Mouse (Mus musculus) liver, embryonic 15.5 days (tissue): Measurements from ENCODE around the gene Nek9. TPM values are rescaled to one million over a fixed set of nuclear protein-coding genes. Genes with fewer than 3 reads are reported as not detected.

Source experiments
- ATAC-seq: fragments of 200-750 bp; cut with Nextera tagmentation; 2 replicates; pipeline ENCODE4 v1.8.0; 2017; ENCODE audit warnings: moderate number of reproducible peaks, mild to moderate bottlenecking, moderate library complexity; ENCODE audit not compliant: insufficient read depth
- H3K27ac ChIP-seq: fragments of 300-500 bp; sonication (generic); replicated peaks from 2 replicates; pipeline ENCODE4 v1.5.1; 2015; ENCODE audit warnings: mild to moderate bottlenecking, inconsistent platforms
- H3K27me3 ChIP-seq: fragments of 300-500 bp; sonication (generic); 2 replicates; pipeline ENCODE4 v1.6.1; 2015; ENCODE audit warnings: mild to moderate bottlenecking, inconsistent platforms
- H3K36me3 ChIP-seq: fragments of 300-500 bp; sonication (generic); replicated peaks from 2 replicates; pipeline ENCODE4 v1.6.1; 2015; ENCODE audit warnings: moderate library complexity, mild to moderate bottlenecking, inconsistent platforms
- H3K4me1 ChIP-seq: fragments of 300-500 bp; sonication (generic); replicated peaks from 2 replicates; pipeline ENCODE4 v1.6.1; 2015; ENCODE audit warnings: inconsistent platforms
- H3K4me2 ChIP-seq: fragments of 300-500 bp; sonication (generic); 2 replicates; pipeline ENCODE4 v1.6.1; 2015; ENCODE audit warnings: moderate library complexity, mild to moderate bottlenecking, inconsistent platforms
- H3K4me3 ChIP-seq: fragments of 300-500 bp; sonication (generic); replicated peaks from 2 replicates; pipeline ENCODE4 v1.5.1; 2015; ENCODE audit warnings: mild to moderate bottlenecking, inconsistent platforms
- H3K9ac ChIP-seq: fragments of 300-500 bp; sonication (generic); 2 replicates; pipeline ENCODE4 v1.6.1; 2015; ENCODE audit warnings: moderate library complexity, mild to moderate bottlenecking, inconsistent platforms
- H3K9me3 ChIP-seq: fragments of 300-500 bp; sonication (generic); replicated peaks from 2 replicates; pipeline ENCODE4 v1.6.1; 2016; ENCODE audit warnings: inconsistent platforms
- WGBS: fragments of 180-500 bp; shearing (Covaris S2); methylation state at CpG from one replicate; pipeline ENCODE4 v1.1.7; 2015; ENCODE audit warnings: mixed read lengths; ENCODE audit not compliant: insufficient replicate concordance; 5-methylcytosine and 5-hydroxymethylcytosine counted together
- polyA plus RNA-seq: library from polyadenylated mRNA; unstranded; fragments of >200 nt; fragmentation: Nextera tagmentation; extraction: Ambion mirVana; gene quantifications from 2 replicates; pipeline ENCODE4 v1.2.1, GENCODE M21; 2015

The Nek9 gene
- polyA plus RNA-seq, 1 experiment from 2014 or later: 5.7 TPM

- Histone ChIP-seq H3K4me1 (peaks cover 36% of the 10 kb centered on the region), H3K9ac (peak overlapping the region; percentile 92), H3K4me2 (peak overlapping the region; percentile 81), H3K9me3 (no peaks in the 10 kb centered on the region), H3K27me3 (no peaks in the 10 kb centered on the region), H3K36me3 (peaks cover 22% of the 10 kb centered on the region), H3K27ac (peak overlapping the region; percentile 91), H3K4me3 (peak overlapping the region; percentile 80)
- under 1% methylated on average over 31 of the region's 31 CpGs for WGBS
- ATAC-seq: peak; percentile 89
Measured at GRCm38 (mm10) chr12:85280105-85280844, 58.9 kb downstream of the Nek9 start.

DNA sequence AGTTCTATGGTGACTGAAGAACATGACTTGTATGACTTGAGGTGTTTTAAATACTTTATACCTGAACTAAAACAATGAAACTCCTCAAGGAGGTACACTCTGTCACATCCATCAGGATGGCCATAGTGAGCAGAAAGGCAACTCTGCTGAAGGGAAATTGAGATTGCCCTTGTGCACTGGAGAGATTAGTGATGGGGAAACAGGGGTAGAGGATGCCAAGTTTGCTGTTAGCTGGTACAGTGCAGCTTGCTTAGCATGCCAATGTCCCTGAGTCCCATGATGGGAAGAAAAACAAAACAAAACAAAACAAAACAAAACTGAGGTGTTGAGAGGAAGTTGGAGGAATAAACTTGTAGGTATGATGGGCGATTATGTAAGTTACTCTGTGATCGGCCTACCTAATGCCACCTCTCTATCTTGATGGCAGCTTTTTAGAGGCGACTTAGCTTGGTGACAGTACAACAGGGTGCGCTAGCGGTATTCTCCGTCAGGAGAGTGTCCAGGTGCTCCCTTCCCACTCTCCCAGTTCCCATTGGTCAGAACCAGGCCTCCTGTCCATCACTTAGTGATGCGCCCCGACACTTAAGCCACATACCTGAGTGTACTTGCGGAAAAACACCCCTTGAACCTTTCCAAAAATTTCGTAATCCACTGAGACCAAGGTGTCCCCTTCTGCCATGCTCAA, 59.6 kb downstream of the Nek9 start:
- Histone ChIP-seq H3K4me2 (peak overlapping the region; percentile 81), H3K4me1 (peaks cover 36% of the 10 kb centered on the region), H3K9me3 (no peaks in the 10 kb centered on the region), H3K27me3 (no peaks in the 10 kb centered on the region), H3K9ac (peak overlapping the region; percentile 92), H3K4me3 (peak overlapping the region; percentile 80), H3K36me3 (peaks cover 29% of the 10 kb centered on the region), H3K27ac (peak overlapping the region; percentile 91)
- WGBS: 2% methylated on average over 10 of the region's 10 CpGs
- ATAC-seq: peak; percentile 56

- peak overlapping the region; percentile 45 for H3K4me3 ChIP-seq
- no peaks in the 10 kb centered on the region for H3K27me3 ChIP-seq
- WGBS: 39% methylated on average over 10 of the region's 10 CpGs
- peaks cover 31% of the 10 kb centered on the region for H3K36me3 ChIP-seq
- H3K27ac ChIP-seq: peak overlapping the region; percentile 74
- no peaks in the 10 kb centered on the region for H3K9me3 ChIP-seq
- H3K4me2 ChIP-seq: peak overlapping the region; percentile 81
- peak; percentile 66 for ATAC-seq
- peaks cover 36% of the 10 kb centered on the region for H3K4me1 ChIP-seq
- H3K9ac ChIP-seq: peak overlapping the region; percentile 31; the same call in 1 of the 2 replicates
Measured at GRCm38 (mm10) chr12:85278919-85279318, 60.2 kb downstream of the Nek9 start.

- no peak overlapping the region for H3K27ac ChIP-seq
- no peak overlapping the region for H3K9ac ChIP-seq
- H3K4me3 ChIP-seq: no peak overlapping the region
- no peak overlapping the region for H3K4me2 ChIP-seq
- peaks cover 45% of the 10 kb centered on the region for H3K4me1 ChIP-seq
- no peaks in the 10 kb centered on the region for H3K9me3 ChIP-seq
- 80% methylated on average over 5 of the region's 5 CpGs for WGBS
- ATAC-seq: no peak
- no peaks in the 10 kb centered on the region for H3K27me3 ChIP-seq
- peaks cover 31% of the 10 kb centered on the region for H3K36me3 ChIP-seq
Measured at GRCm38 (mm10) chr12:85276273-85276672, 62.9 kb downstream of the Nek9 start.

- ATAC-seq: no peak
- Histone ChIP-seq H3K4me2 (no peak overlapping the region), H3K27ac (no peak overlapping the region), H3K27me3 (no peaks in the 10 kb centered on the region), H3K9ac (no peak overlapping the region), H3K4me3 (no peak overlapping the region), H3K9me3 (no peaks in the 10 kb centered on the region), H3K4me1 (peaks cover 40% of the 10 kb centered on the region), H3K36me3 (peaks cover 31% of the 10 kb centered on the region)
- 81% methylated on average over 10 of the region's 10 CpGs for WGBS
Measured at GRCm38 (mm10) chr12:85273508-85273907, 65.7 kb downstream of the Nek9 start.

DNA sequence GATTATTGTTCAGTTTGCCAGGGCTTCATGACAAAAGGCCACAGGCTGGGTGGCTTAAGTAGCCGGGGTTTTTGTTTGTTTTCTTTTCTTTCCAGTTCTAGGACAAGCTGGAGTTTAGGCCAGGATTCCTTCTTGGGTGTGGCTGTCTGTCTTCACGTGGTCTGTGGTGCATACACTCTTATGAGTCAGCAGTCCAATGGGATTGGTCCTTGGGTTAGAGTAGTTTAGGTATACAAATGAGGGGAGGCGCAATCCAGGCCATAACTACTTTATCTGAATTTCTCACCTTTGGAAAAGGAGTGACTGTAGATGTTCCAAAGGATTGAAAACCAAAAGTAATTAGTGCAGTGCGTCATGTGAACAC, 67.3 kb downstream of the Nek9 start:
- 60% methylated on average over 4 of the region's 4 CpGs for WGBS
- peaks cover 18% of the 10 kb centered on the region for H3K36me3 ChIP-seq
- no peak overlapping the region for H3K4me3 ChIP-seq
- H3K4me2 ChIP-seq: no peak overlapping the region
- peaks cover 28% of the 10 kb centered on the region for H3K4me1 ChIP-seq
- no peak overlapping the region; the same call in 1 of the 2 replicates for H3K27ac ChIP-seq
- no peak overlapping the region for H3K9ac ChIP-seq
- H3K27me3 ChIP-seq: no peaks in the 10 kb centered on the region
- no peak; the same call in 1 of the 2 replicates for ATAC-seq
- no peaks in the 10 kb centered on the region for H3K9me3 ChIP-seq

DNA sequence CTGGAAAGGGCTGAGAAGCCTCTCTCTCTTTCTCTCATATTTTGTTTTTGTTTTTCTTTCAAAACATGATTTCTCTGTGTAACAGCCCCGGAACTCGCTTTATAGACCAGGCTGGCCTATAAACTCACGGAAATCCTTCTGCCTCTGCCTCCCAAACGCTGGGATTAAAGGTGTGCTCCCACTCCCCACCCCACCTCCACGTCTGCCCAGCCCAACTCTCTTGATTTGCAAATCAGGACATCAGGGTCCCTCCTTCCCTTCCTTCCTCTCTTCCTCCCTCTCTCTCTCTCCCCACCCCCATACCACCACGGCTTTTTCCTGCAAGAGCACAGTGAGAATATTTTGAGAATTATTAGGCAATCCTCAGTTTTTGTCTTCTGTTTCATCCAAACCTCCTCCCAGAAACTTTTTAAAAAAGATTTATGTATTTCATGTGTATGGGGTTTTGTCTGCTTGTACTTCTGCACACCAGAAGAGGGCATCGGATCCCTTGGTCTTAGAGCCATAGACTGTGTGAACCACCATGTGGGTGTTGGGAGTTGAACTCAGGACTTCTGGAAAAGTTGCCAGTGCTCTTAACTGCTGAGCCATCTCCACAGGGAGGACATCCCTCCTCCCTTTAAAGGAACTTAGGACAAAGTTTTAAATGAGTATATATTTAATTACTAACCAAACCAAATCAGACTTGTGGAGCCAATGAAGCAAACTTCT, 67.9 kb downstream of the Nek9 start:
- ATAC-seq: no peak
- Histone ChIP-seq H3K9me3 (no peaks in the 10 kb centered on the region), H3K27ac (no peak overlapping the region; the same call in 1 of the 2 replicates), H3K4me1 (peaks cover 28% of the 10 kb centered on the region), H3K4me3 (peak overlapping the region; percentile 71; the same call in 1 of the 2 replicates), H3K4me2 (peak overlapping the region; percentile 78), H3K36me3 (peaks cover 18% of the 10 kb centered on the region), H3K9ac (no peak overlapping the region), H3K27me3 (no peaks in the 10 kb centered on the region)
- 58% methylated on average over 7 of the region's 7 CpGs for WGBS

GRCm38 (mm10) chr12:85270319-85270718, 68.8 kb downstream of the Nek9 start, which contains the start of gene Mlh3:
Gene Mlh3, minus strand, starts transcription at chr12:85270599.
- WGBS: under 1% methylated on average over 35 of the region's 35 CpGs
- H3K9ac ChIP-seq: peak within 1 kb of the TSS; percentile 63
- no peaks in the 10 kb centered on the region for H3K9me3 ChIP-seq
- ATAC-seq: peak; percentile 89
- peaks cover 9% of the 10 kb centered on the region for H3K36me3 ChIP-seq
- peak within 1 kb of the TSS; percentile 71 for H3K4me3 ChIP-seq
- peaks cover 28% of the 10 kb centered on the region for H3K4me1 ChIP-seq
- H3K27me3 ChIP-seq: no peaks in the 10 kb centered on the region
- H3K27ac ChIP-seq: peak within 1 kb of the TSS; percentile 65
- peak within 1 kb of the TSS; percentile 78 for H3K4me2 ChIP-seq

GRCm38 (mm10) chr12:85269821-85270220, 69.3 kb downstream of the Nek9 start:
- Histone ChIP-seq H3K4me1 (peaks cover 28% of the 10 kb centered on the region), H3K27me3 (no peaks in the 10 kb centered on the region), H3K4me3 (peak overlapping the region; percentile 71), H3K9ac (peak overlapping the region; percentile 63; the same call in 1 of the 2 replicates), H3K4me2 (peak overlapping the region; percentile 78), H3K36me3 (peaks cover 4% of the 10 kb centered on the region), H3K9me3 (no peaks in the 10 kb centered on the region), H3K27ac (peak overlapping the region; percentile 65; the same call in 1 of the 2 replicates)
- ATAC-seq: no peak
- WGBS: 48% methylated on average over 3 of the region's 3 CpGs

GRCm38 (mm10) chr12:85266248-85266647, 72.9 kb downstream of the Nek9 start:
- H3K27ac ChIP-seq: no peak overlapping the region
- 62% methylated on average over 3 of the region's 3 CpGs for WGBS
- H3K4me2 ChIP-seq: no peak overlapping the region
- H3K4me3 ChIP-seq: no peak overlapping the region
- H3K9me3 ChIP-seq: no peaks in the 10 kb centered on the region
- no peaks in the 10 kb centered on the region for H3K27me3 ChIP-seq
- H3K4me1 ChIP-seq: peaks cover 14% of the 10 kb centered on the region
- ATAC-seq: no peak
- H3K9ac ChIP-seq: no peak overlapping the region
- no peaks in the 10 kb centered on the region for H3K36me3 ChIP-seq

GRCm38 (mm10) chr12:85264940-85265339, 74.2 kb downstream of the Nek9 start:
- no peak for ATAC-seq
- H3K27me3 ChIP-seq: no peaks in the 10 kb centered on the region
- no peak overlapping the region for H3K4me2 ChIP-seq
- H3K27ac ChIP-seq: no peak overlapping the region
- H3K9me3 ChIP-seq: no peaks in the 10 kb centered on the region
- 70% methylated on average over 7 of the region's 7 CpGs for WGBS
- H3K4me3 ChIP-seq: no peak overlapping the region
- H3K4me1 ChIP-seq: peaks cover 1% of the 10 kb centered on the region; the same call in 1 of the 2 replicates
- H3K36me3 ChIP-seq: no peaks in the 10 kb centered on the region
- no peak overlapping the region for H3K9ac ChIP-seq
